Mouse (Mus musculus) stomach, embryonic 16.5 days (tissue): ENCODE measurements around the gene Srgap3. TPM values are rescaled to one million over a fixed set of nuclear protein-coding genes. Genes with fewer than 3 reads are reported as not detected.

Experiments used
- ATAC-seq: fragments of 200-750 bp; cut with Nextera tagmentation; 2 replicates; pipeline ENCODE4 v1.8.0; 2017; ENCODE audit warnings: moderate number of reproducible peaks, moderate TSS enrichment; ENCODE audit not compliant: insufficient read depth, low FRiP score
- H3K27ac ChIP-seq: fragments of 300-500 bp; sonication (generic); 2 replicates; pipeline ENCODE4 v1.5.1; 2014; ENCODE audit warnings: low read length
- H3K27me3 ChIP-seq: fragments of 300-500 bp; sonication (generic); 2 replicates; pipeline ENCODE4 v1.6.1; 2014; ENCODE audit warnings: low read length, control low read depth, mixed read lengths; ENCODE audit not compliant: control insufficient read depth, insufficient read depth
- H3K36me3 ChIP-seq: fragments of 300-500 bp; sonication (generic); 2 replicates; pipeline ENCODE4 v1.6.1; 2014; ENCODE audit warnings: low read length; ENCODE audit not compliant: control insufficient read depth, insufficient read depth
- H3K4me1 ChIP-seq: fragments of 300-500 bp; sonication (generic); 2 replicates; pipeline ENCODE4 v1.6.1; 2014; ENCODE audit warnings: low read length, control low read depth, mixed read lengths; ENCODE audit not compliant: control insufficient read depth, insufficient read depth
- H3K4me2 ChIP-seq: fragments of 300-500 bp; sonication (generic); 2 replicates; pipeline ENCODE4 v1.6.1; 2014; ENCODE audit warnings: low read depth, low read length, mixed read lengths
- H3K4me3 ChIP-seq: fragments of 300-500 bp; sonication (generic); replicated peaks from 2 replicates; pipeline ENCODE4 v1.5.1; 2014; ENCODE audit warnings: mild to moderate bottlenecking, low read length
- H3K9ac ChIP-seq: fragments of 300-500 bp; sonication (generic); 2 replicates; pipeline ENCODE4 v1.6.1; 2014; ENCODE audit warnings: low read length
- H3K9me3 ChIP-seq: fragments of 300-500 bp; sonication (generic); replicated peaks from 2 replicates; pipeline ENCODE4 v1.6.1; 2016; ENCODE audit warnings: low read length, control low read depth; ENCODE audit not compliant: control insufficient read depth
- WGBS: fragments of 180-500 bp; shearing (Covaris S2); extraction: QIAGEN DNeasy Blood & Tissue Kit; methylation state at CpG from one replicate; pipeline ENCODE4 v1.1.7; 2014; 5-methylcytosine and 5-hydroxymethylcytosine counted together
- polyA plus RNA-seq: library from polyadenylated mRNA; unstranded; fragments of >200 nt; fragmentation: Nextera tagmentation; extraction: Ambion mirVana; gene quantifications from 2 replicates; pipeline ENCODE4 v1.2.1, GENCODE M21; 2015

Srgap3 gene
- polyA plus RNA-seq, 1 experiment from 2014 or later = 6.9 TPM

DNA sequence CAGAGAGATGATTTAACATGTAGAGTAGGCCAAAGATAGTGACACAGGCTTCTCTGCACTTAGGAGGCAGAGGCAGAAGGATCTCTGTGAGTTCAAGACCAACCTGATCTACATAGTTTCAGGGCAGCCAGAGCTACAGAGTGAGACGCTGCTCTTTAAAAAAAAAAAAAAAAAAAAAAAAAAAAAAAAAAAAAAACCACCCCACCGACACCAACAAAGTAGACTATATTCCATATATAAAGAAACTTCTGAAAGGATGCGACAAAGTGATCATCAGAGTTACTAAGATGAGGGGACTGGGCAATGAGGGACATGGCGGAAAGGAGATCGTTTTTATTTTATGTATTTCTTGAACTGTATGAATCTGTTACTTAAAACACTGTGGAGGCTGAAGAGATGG lies 252.6 kb downstream of the Srgap3 start:
- Histone ChIP-seq H3K4me1 (peaks cover 11% of the 10 kb centered on the region; the same call in 1 of the 2 replicates), H3K27ac (no peak overlapping the region), H3K4me2 (no peak overlapping the region), H3K9ac (no peak overlapping the region), H3K4me3 (no peak overlapping the region), H3K27me3 (no peaks in the 10 kb centered on the region), H3K9me3 (no peaks in the 10 kb centered on the region), H3K36me3 (0 out of 2 replicates have a peak, but pooled peaks cover 4% of the 10 kb centered on the region)
- WGBS = 84% methylated on average over 5 of the region's 5 CpGs
- ATAC-seq = no peak

- peaks cover 9% of the 10 kb centered on the region; the same call in 1 of the 2 replicates for H3K4me1 ChIP-seq
- 100% methylated on average over 1 of the region's 1 CpGs for WGBS
- no peak overlapping the region for H3K4me2 ChIP-seq
- H3K27me3 ChIP-seq = no peaks in the 10 kb centered on the region
- H3K9me3 ChIP-seq = no peaks in the 10 kb centered on the region
- no peak overlapping the region for H3K27ac ChIP-seq
- ATAC-seq = no peak
- H3K36me3 ChIP-seq = 0 out of 2 replicates have a peak, but pooled peaks cover 4% of the 10 kb centered on the region
- no peak overlapping the region for H3K4me3 ChIP-seq
- no peak overlapping the region for H3K9ac ChIP-seq
These were observed 255.5 kb downstream of the Srgap3 start for GRCm38 (mm10) chr6:112691523-112691922.

DNA sequence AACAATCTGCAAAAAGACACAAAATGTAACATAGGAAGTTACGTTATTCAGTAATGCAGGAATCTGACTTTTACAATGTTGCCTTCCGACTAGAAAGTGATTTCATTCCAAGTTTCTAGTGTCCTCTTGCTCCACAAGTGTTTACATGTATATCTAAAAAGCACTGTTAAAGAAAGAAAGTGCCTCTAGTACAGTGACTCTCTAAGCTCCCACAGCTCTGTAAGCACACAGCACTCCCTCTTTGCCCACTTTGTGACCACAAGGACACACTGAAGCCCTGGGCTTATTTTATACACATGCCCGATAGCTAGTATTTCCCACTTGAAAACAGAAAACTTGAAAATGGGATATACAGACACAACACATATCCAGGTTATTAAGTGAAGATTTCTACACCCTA lies 259.0 kb downstream of the Srgap3 start:
- Histone ChIP-seq H3K9me3 (no peaks in the 10 kb centered on the region), H3K4me1 (no peaks in the 10 kb centered on the region), H3K36me3 (peaks cover 4% of the 10 kb centered on the region; the same call in 1 of the 2 replicates), H3K4me2 (no peak overlapping the region), H3K27me3 (no peaks in the 10 kb centered on the region), H3K4me3 (no peak overlapping the region), H3K9ac (no peak overlapping the region), H3K27ac (no peak overlapping the region)
- ATAC-seq = no peak
- WGBS = 88% methylated on average over 3 of the region's 3 CpGs

- no peaks in the 10 kb centered on the region for H3K4me1 ChIP-seq
- H3K9me3 ChIP-seq = no peaks in the 10 kb centered on the region
- H3K27ac ChIP-seq = no peak overlapping the region
- H3K27me3 ChIP-seq = no peaks in the 10 kb centered on the region
- WGBS = 65% methylated on average over 7 of the region's 7 CpGs
- peaks cover 4% of the 10 kb centered on the region; the same call in 1 of the 2 replicates for H3K36me3 ChIP-seq
- H3K4me2 ChIP-seq = no peak overlapping the region
- no peak for ATAC-seq
- H3K9ac ChIP-seq = no peak overlapping the region
- no peak overlapping the region for H3K4me3 ChIP-seq
These were observed 260.6 kb downstream of the Srgap3 start for GRCm38 (mm10) chr6:112686485-112686884.

DNA sequence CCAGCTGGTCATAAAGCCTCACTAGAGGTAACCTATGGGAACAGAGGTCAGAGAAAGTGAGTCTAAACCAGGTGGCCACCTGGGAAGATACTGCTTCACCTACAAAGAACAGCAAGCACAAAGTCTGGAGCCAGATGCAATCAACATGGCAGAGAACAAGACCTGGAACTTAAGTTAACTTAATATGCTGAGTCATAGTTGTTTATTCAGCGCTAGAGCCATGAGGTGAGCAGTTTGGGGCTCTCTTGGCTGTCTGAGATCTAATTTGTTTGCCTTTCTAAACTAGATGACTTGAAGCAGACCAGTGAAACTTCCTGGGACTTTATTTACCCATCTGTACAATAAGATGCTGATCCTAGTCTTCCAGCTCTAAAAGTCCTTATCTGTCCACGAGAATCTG lies 263.0 kb downstream of the Srgap3 start:
- Histone ChIP-seq H3K9ac (no peak overlapping the region), H3K4me1 (no peaks in the 10 kb centered on the region), H3K9me3 (no peaks in the 10 kb centered on the region), H3K27me3 (no peaks in the 10 kb centered on the region), H3K4me2 (no peak overlapping the region), H3K36me3 (peaks cover 5% of the 10 kb centered on the region), H3K27ac (no peak overlapping the region), H3K4me3 (no peak overlapping the region)
- WGBS = 81% methylated on average over 2 of the region's 2 CpGs
- ATAC-seq = no peak

Other genes starting within 250 kb of the Srgap3 start
- 49.7 and 51.0 TPM in 2 replicates for gene Thumpd3, start 99.0 kb upstream of the Srgap3 start, polyA plus RNA-seq
- gene Setd5, start 130.1 kb upstream of the Srgap3 start, polyA plus RNA-seq = 65.6 and 66.3 TPM in 2 replicates
- 1.3 and 1.6 TPM in 2 replicates for gene Lhfpl4, start 248.1 kb upstream of the Srgap3 start, polyA plus RNA-seq